Mouse (Mus musculus): ENCODE results near the gene 4930507D05Rik. TPM values are rescaled to one million over a fixed set of nuclear protein-coding genes. Genes with fewer than 3 reads are reported as not detected.
A peak's percentile ranks its signal among the peaks of the same experiment; 100 is the strongest.

The 4930507D05Rik gene
- total and polyA plus RNA-seq, 3 experiments = 0.27 to 0.68 (median 0.39) TPM

GRCm38 (mm10) chr10:62485878-62486582 lies 36.7 kb downstream of the 4930507D05Rik start:
- dilution Hi-C loops (cut with MboI; ENCODE audit: extremely low pct_ligation_motif_present, extremely low pct_unique_long_range_greater_than_20kb, low sequenced_read_pairs) (no loop called here), in situ Hi-C loops (cut with MboI; ENCODE audit: low pct_ligation_motif_present, low pct_unique_long_range_greater_than_20kb, low sequenced_read_pairs) (no loop called here)
- peak overlapping the region; percentile 37; the same call in 1 of the 2 replicates for H3K27ac ChIP-seq (ENCODE audit: insufficient read depth, low read depth)
- peaks cover 27% of the 10 kb centered on the region for H3K79me2 ChIP-seq (replicated peaks; ENCODE audit: control insufficient read depth, extremely low read depth, insufficient read depth, poor library complexity, severe bottlenecking)
- peak; percentile 45 for DNase-seq (ENCODE audit: extremely low read depth)
- peak overlapping the region; percentile 84 to 89 (median 88) for H3K4me3 ChIP-seq (replicated peaks in 1 of 3; ENCODE audit: low read depth in 2 of 3, low read length in 2 of 3, poor library complexity in 1 of 3)
- H3K27me3 ChIP-seq (replicated peaks) = no peaks in the 10 kb centered on the region
- H3K9ac ChIP-seq (ENCODE audit: insufficient read depth, low read depth) = peak overlapping the region; percentile 54
- H3K4me1 ChIP-seq (ENCODE audit: control insufficient read depth in 1 of 2, insufficient read depth in 2 of 2) = peaks cover 7 to 17% of the 10 kb centered on the region in 2 experiments
- no peaks in the 10 kb centered on the region for H3K36me3 ChIP-seq (replicated peaks in 1 of 2; ENCODE audit: control insufficient read depth in 1 of 2, insufficient read depth in 1 of 2, low read length in 1 of 2)
- H3K4me2 ChIP-seq (ENCODE audit: insufficient read depth, low read depth, poor library complexity, severe bottlenecking) = peak overlapping the region; percentile 98
- H3K9me3 ChIP-seq (replicated peaks; ENCODE audit: low read length) = no peaks in the 10 kb centered on the region
- TF ChIP-seq CHD1 (IDR thresholded peaks at IDR 0.05; ENCODE audit: low read depth, low read length) (0 out of 2 replicates have a peak, but pooled peaks have one; percentile 46), SIN3A (IDR thresholded peaks at IDR 0.05; ENCODE audit: low read length) (peak; percentile 73), KAT2A (IDR thresholded peaks at IDR 0.05; ENCODE audit: insufficient replicate concordance, low read length) (no peak), UBTF (IDR thresholded peaks at IDR 0.05; ENCODE audit: low read depth, low read length) (peak; percentile 94; the same call in 1 of the 2 replicates), MEF2A (IDR thresholded peaks at IDR 0.05; ENCODE audit: borderline replicate concordance, low read depth, low read length) (no peak), EP300 (IDR thresholded peaks at IDR 0.05; ENCODE audit: low read length) (peak; percentile 42), ZMIZ1 (IDR thresholded peaks at IDR 0.05; ENCODE audit: low read depth, low read length) (no peak), RCOR1 (conservative IDR thresholded peaks at IDR 0.05; ENCODE audit: low read depth, low read length) (0 out of 2 replicates have a peak, but pooled peaks have one; percentile 8), ETS1 (conservative IDR thresholded peaks at IDR 0.05; ENCODE audit: low read depth, low read length) (no peak), IRF4 (IDR thresholded peaks at IDR 0.05; ENCODE audit: low read depth, low read length) (peak; percentile 37; the same call in 1 of the 2 replicates), CTCF (conservative IDR thresholded peaks at IDR 0.05 in 1 of 2, IDR thresholded peaks at IDR 0.05 in 1 of 2; ENCODE audit: low read depth in 2 of 2, low read length in 2 of 2) (no peak), E2F4 (IDR thresholded peaks at IDR 0.05; ENCODE audit: insufficient replicate concordance, low read depth, low read length) (no peak), MAX (IDR thresholded peaks at IDR 0.05; ENCODE audit: low read length) (peak; percentile 47; the same call in 1 of the 2 replicates), JUN (IDR thresholded peaks at IDR 0.05; ENCODE audit: insufficient read depth, low read depth, low read length) (no peak), ELF1 (IDR thresholded peaks at IDR 0.05; ENCODE audit: low read depth, low read length) (no peak)

- H3K27me3 ChIP-seq (replicated peaks) = no peaks in the 10 kb centered on the region
- H3K36me3 ChIP-seq (replicated peaks in 1 of 2; ENCODE audit: control insufficient read depth in 1 of 2, insufficient read depth in 1 of 2, low read length in 1 of 2) = peaks cover 0 to 4% of the 10 kb centered on the region in 2 experiments
- H3K4me2 ChIP-seq (ENCODE audit: insufficient read depth, low read depth, poor library complexity, severe bottlenecking) = peak within 1 kb of the TSS; percentile 98
- DNase-seq (ENCODE audit: extremely low read depth) = peak; percentile 98
- in situ Hi-C loops (cut with MboI; ENCODE audit: low pct_ligation_motif_present, low pct_unique_long_range_greater_than_20kb, low sequenced_read_pairs) (no loop called here), dilution Hi-C loops (cut with MboI; ENCODE audit: extremely low pct_ligation_motif_present, extremely low pct_unique_long_range_greater_than_20kb, low sequenced_read_pairs) (no loop called here)
- no peaks in the 10 kb centered on the region for H3K9me3 ChIP-seq (replicated peaks; ENCODE audit: low read length)
- peak within 1 kb of the TSS; percentile 37; the same call in 1 of the 2 replicates for H3K27ac ChIP-seq (ENCODE audit: insufficient read depth, low read depth)
- H3K4me3 ChIP-seq (replicated peaks in 1 of 3; ENCODE audit: low read depth in 2 of 3, low read length in 2 of 3, poor library complexity in 1 of 3) = peak within 1 kb of the TSS; percentile 84 to 89 (median 88)
- H3K9ac ChIP-seq (ENCODE audit: insufficient read depth, low read depth) = peak within 1 kb of the TSS; percentile 54
- peaks cover 25% of the 10 kb centered on the region for H3K79me2 ChIP-seq (replicated peaks; ENCODE audit: control insufficient read depth, extremely low read depth, insufficient read depth, poor library complexity, severe bottlenecking)
- peaks cover 7 to 17% of the 10 kb centered on the region in 2 experiments for H3K4me1 ChIP-seq (ENCODE audit: control insufficient read depth in 1 of 2, insufficient read depth in 2 of 2)
- TF ChIP-seq UBTF (IDR thresholded peaks at IDR 0.05; ENCODE audit: low read depth, low read length) (no peak), RCOR1 (conservative IDR thresholded peaks at IDR 0.05; ENCODE audit: low read depth, low read length) (0 out of 2 replicates have a peak, but pooled peaks have one; percentile 25), CTCF (conservative IDR thresholded peaks at IDR 0.05 in 1 of 2, IDR thresholded peaks at IDR 0.05 in 1 of 2; ENCODE audit: low read depth in 2 of 2, low read length in 2 of 2) (no peak), SMC3 (IDR thresholded peaks at IDR 0.05; ENCODE audit: low read depth, low read length) (no peak), MAX (IDR thresholded peaks at IDR 0.05; ENCODE audit: low read length) (peak; percentile 97), PAX5 (IDR thresholded peaks at IDR 0.05; ENCODE audit: low read length) (no peak), NELFE (IDR thresholded peaks at IDR 0.05; ENCODE audit: low read depth, low read length) (no peak; the same call in 1 of the 2 replicates), CHD2 (IDR thresholded peaks at IDR 0.05; ENCODE audit: low read length) (peak; percentile 28; the same call in 1 of the 2 replicates), NRF1 (IDR thresholded peaks at IDR 0.05; ENCODE audit: low read depth, low read length) (peak; percentile 47; the same call in 1 of the 2 replicates), TBP (conservative IDR thresholded peaks at IDR 0.05; ENCODE audit: low read depth, low read length) (0 out of 2 replicates have a peak, but pooled peaks have one; percentile 8), KAT2A (IDR thresholded peaks at IDR 0.05; ENCODE audit: insufficient replicate concordance, low read length) (peak; percentile 65; the same call in 1 of the 2 replicates), TCF12 (IDR thresholded peaks at IDR 0.05; ENCODE audit: low read depth, low read length) (peak; percentile 37; the same call in 1 of the 2 replicates), MYC (IDR thresholded peaks at IDR 0.05; ENCODE audit: low read depth, low read length) (peak; percentile 57; the same call in 1 of the 2 replicates), E2F4 (IDR thresholded peaks at IDR 0.05; ENCODE audit: insufficient replicate concordance, low read depth, low read length) (0 out of 2 replicates have a peak, but pooled peaks have one; percentile 37), MAZ (IDR thresholded peaks at IDR 0.05; ENCODE audit: low read depth, low read length) (peak; percentile 82), ZNF384 (IDR thresholded peaks at IDR 0.05; ENCODE audit: low read depth, low read length) (no peak), JUND (conservative IDR thresholded peaks at IDR 0.05; ENCODE audit: low read depth, low read length) (no peak), CHD1 (IDR thresholded peaks at IDR 0.05; ENCODE audit: low read depth, low read length) (no peak), IRF4 (IDR thresholded peaks at IDR 0.05; ENCODE audit: low read depth, low read length) (peak; percentile 6; the same call in 1 of the 2 replicates)
Measured at GRCm38 (mm10) chr10:62486618-62487415, 37.5 kb downstream of the 4930507D05Rik start, which contains the start of gene Vps26a. Gene Vps26a, minus strand, starts transcription at chr10:62486805.

Data from CH12.LX (cell line).